Mouse (Mus musculus): ENCODE results near the gene Tmem14a. TPM values are rescaled to one million over a fixed set of nuclear protein-coding genes. Genes with fewer than 3 reads are reported as not detected.
"Not testable (repeated sequence)": the region's sequence is repeated elsewhere in the genome, so short reads cannot be mapped to it uniquely, and the experiment has no call there.

Gene Tmem14a
- polyA plus RNA-seq, 1 experiment from 2014 or later = 5.4 TPM

GRCm38 (mm10) chr1:21252566-21253302 is 34.4 kb downstream of the Tmem14a start:
- no peak for DNase-seq (ENCODE audit: low spot score)

- no peak for DNase-seq (ENCODE audit: low spot score)
These were observed 34.9 kb downstream of the Tmem14a start for GRCm38 (mm10) chr1:21253303-21253650.

GRCm38 (mm10) chr1:21253856-21254255 is 35.5 kb downstream of the Tmem14a start:
- DNase-seq (ENCODE audit: low spot score) = no peak

- no peak for DNase-seq (ENCODE audit: low spot score)
These were observed 37.4 kb downstream of the Tmem14a start for GRCm38 (mm10) chr1:21255625-21256345.

- DNase-seq (ENCODE audit: low spot score) = no peak
These were observed 38.0 kb downstream of the Tmem14a start for GRCm38 (mm10) chr1:21256391-21256790.

- DNase-seq (ENCODE audit: low spot score) = no peak
These were observed 38.5 kb downstream of the Tmem14a start for GRCm38 (mm10) chr1:21256871-21257270.

- DNase-seq (ENCODE audit: low spot score) = not testable (repeated sequence)
These were observed 41.6 kb downstream of the Tmem14a start for GRCm38 (mm10) chr1:21259981-21260380.

GRCm38 (mm10) chr1:21262401-21262800 is 44.0 kb downstream of the Tmem14a start:
- no peak for DNase-seq (ENCODE audit: low spot score)

GRCm38 (mm10) chr1:21263986-21264385 is 45.6 kb downstream of the Tmem14a start:
- DNase-seq (ENCODE audit: low spot score) = no peak

- DNase-seq (ENCODE audit: low spot score) = no peak
These were observed 46.4 kb downstream of the Tmem14a start for GRCm38 (mm10) chr1:21264747-21265146.

GRCm38 (mm10) chr1:21266766-21267165 is 48.4 kb downstream of the Tmem14a start:
- no peak for DNase-seq (ENCODE audit: low spot score)

GRCm38 (mm10) chr1:21267466-21267865 is 49.1 kb downstream of the Tmem14a start:
- not testable (repeated sequence) for DNase-seq (ENCODE audit: low spot score)

- DNase-seq (ENCODE audit: low spot score) = peak; percentile 77
These were observed 53.1 kb downstream of the Tmem14a start for GRCm38 (mm10) chr1:21271343-21272055.

GRCm38 (mm10) chr1:21272056-21272431 is 53.7 kb downstream of the Tmem14a start:
- DNase-seq (ENCODE audit: low spot score) = no peak

GRCm38 (mm10) chr1:21273091-21273490 is 54.7 kb downstream of the Tmem14a start:
- DNase-seq (ENCODE audit: low spot score) = no peak

- no peak for DNase-seq (ENCODE audit: low spot score)
These were observed 56.2 kb downstream of the Tmem14a start for GRCm38 (mm10) chr1:21274437-21275040.

- not testable (repeated sequence) for DNase-seq (ENCODE audit: low spot score)
These were observed 57.0 kb downstream of the Tmem14a start for GRCm38 (mm10) chr1:21275366-21275765.

- DNase-seq (ENCODE audit: low spot score) = not testable (repeated sequence)
These were observed 57.8 kb downstream of the Tmem14a start for GRCm38 (mm10) chr1:21276158-21276557.
